Mouse (Mus musculus) stomach, adult 2 months (tissue): ENCODE data around the gene Olfr901. TPM values are rescaled to one million over a fixed set of nuclear protein-coding genes. Genes with fewer than 3 reads are reported as not detected.

Experiments
- polyA plus RNA-seq: library from polyadenylated mRNA; depleted of rRNA; stranded (reverse); fragments of >200 nt; gene quantifications from 2 replicates; pipeline ENCODE4 v1.2.3, GENCODE M21; 2012; rRNA removed

Gene Olfr901
- not detected in 2 replicates for polyA plus RNA-seq

DNA sequence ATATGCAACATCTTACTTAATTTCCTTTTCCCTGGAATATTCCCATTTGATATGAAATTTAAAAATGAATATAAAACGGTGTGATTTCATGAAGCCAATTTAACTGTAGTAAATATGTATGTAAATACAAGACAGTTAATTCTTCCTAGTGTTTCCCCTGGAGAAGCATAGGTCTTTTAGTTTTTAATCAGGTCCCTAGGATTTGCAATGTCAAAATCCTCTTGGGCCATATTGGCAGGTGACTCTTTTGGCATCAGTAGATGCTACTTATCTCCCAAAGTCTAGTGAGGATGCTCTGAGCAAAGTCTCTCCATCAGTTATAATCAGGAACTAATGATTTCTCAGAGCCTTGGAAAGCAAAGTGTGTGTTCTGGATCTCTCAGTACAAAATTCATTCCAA lies at the start of gene Olfr901:
Gene Olfr901, plus strand, starts transcription at position 301 of the 400 bp plus-strand sequence.

DNA sequence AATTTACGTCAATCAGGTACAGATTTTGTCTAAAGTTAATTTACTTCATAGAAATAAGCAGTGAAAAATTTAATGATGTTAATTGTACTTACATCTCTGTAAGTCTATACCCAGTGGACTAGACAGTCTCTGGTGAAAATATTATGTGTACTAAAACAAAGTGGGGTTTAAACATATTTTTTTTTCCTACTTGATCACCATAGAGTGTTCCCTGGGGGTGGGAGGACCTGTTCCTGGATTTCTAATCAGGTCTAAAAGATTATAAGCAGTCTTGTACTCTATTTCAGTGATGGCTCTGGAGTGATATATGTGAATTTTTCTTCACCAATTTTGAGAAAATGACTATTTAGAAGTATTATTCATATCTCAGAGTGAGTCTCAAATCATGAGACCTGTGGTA lies 27.9 kb upstream of the Olfr901 start, which contains the start of gene Olfr147:
Gene Olfr147, plus strand, starts transcription at position 301 of the 400 bp plus-strand sequence.

DNA sequence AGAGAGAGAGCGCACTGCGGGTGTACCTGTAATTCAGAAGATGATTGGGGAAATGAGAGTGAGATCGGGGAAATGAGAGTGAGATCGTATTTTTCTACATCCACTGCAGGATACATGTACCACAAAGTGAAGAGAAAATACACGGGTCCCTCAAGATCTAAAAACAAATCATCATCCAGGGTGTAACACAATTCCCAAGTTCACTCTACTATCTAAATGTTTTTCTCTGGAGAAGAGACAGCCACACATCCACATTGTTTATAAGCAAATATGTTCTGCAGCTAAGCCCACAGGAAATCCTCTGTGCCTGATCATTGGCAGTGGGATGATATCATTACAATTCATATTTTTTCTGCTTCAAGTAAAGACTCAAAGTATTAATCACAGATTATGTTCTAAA lies 18.1 kb downstream of the Olfr901 start, which contains the start of gene Olfr902:
Gene Olfr902, plus strand, starts transcription at position 301 of the 400 bp plus-strand sequence.

DNA sequence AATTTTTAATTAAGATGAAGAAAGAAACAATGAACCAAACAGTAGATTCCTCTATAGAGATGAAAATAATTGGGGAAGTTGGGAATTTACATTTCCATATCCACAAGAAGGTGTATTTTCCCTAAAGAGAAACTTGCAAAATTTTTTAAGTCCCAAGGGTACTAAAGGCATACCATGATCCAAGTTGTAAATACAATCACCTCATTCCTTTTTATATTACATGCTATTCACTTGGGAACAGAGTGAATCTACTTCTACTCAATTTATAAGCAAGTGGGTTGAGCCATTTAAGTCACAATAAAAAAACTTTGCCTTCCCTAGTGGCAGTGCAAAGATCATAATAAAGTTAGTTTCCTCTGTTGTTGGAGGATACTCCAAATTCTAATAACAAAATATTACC lies 33.6 kb downstream of the Olfr901 start, which contains the start of gene Olfr904:
Gene Olfr904, plus strand, starts transcription at position 301 of the 400 bp plus-strand sequence.

DNA sequence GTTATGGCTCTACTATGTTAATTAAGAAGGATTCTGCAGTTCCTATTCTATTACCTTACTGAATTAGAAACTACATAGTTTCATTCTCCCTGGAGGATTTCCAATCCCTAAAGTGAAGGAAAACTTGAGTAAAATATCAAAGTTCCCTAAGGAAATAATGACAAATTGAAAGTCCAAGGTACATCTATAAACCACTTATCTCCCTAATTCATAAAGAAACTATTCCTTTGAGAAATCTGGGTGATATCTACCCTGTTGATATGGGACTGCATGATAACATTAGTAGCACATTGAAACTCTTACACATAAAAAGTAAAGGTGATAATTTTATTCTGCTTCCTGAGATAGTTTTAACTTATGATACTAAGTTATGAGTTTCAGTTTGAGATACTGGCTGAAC lies 41.6 kb downstream of the Olfr901 start, which contains the start of gene Olfr905:
Gene Olfr905, plus strand, starts transcription at position 301 of the 400 bp plus-strand sequence.

Other genes with a start within 250 kb of the Olfr901 start
- gene Olfr891, start 248.6 kb upstream of the Olfr901 start, polyA plus RNA-seq: not detected in 2 replicates
- gene Olfr893, start 221.1 kb upstream of the Olfr901 start, polyA plus RNA-seq: not detected in 2 replicates
- not detected in 2 replicates for gene Olfr894, start 211.4 kb upstream of the Olfr901 start, polyA plus RNA-seq
- not detected in 2 replicates for gene Olfr143, start 176.7 kb upstream of the Olfr901 start, polyA plus RNA-seq
- gene Olfr895, start 161.6 kb upstream of the Olfr901 start, polyA plus RNA-seq: not detected in 2 replicates
- not detected in 2 replicates for gene Olfr896-ps1, start 138.3 kb upstream of the Olfr901 start, polyA plus RNA-seq
- not detected in 2 replicates for gene Olfr25, start 100.4 kb upstream of the Olfr901 start, polyA plus RNA-seq
- gene Olfr898, start 81.0 kb upstream of the Olfr901 start, polyA plus RNA-seq: not detected in 2 replicates
- gene Olfr250, start 62.6 kb upstream of the Olfr901 start, polyA plus RNA-seq: not detected in 2 replicates
- not detected in 2 replicates for gene Olfr251, start 52.4 kb upstream of the Olfr901 start, polyA plus RNA-seq
- gene Olfr147, start 27.8 kb upstream of the Olfr901 start, polyA plus RNA-seq: not detected in 2 replicates
- gene Olfr902, start 18.2 kb downstream of the Olfr901 start, polyA plus RNA-seq: not detected in 2 replicates
- gene Olfr904, start 33.7 kb downstream of the Olfr901 start, polyA plus RNA-seq: not detected in 2 replicates
- gene Olfr905, start 41.7 kb downstream of the Olfr901 start, polyA plus RNA-seq: not detected in 2 replicates
- not detected in 2 replicates for gene Olfr906, start 57.6 kb downstream of the Olfr901 start, polyA plus RNA-seq
- not detected in 2 replicates for gene Olfr907, start 66.3 kb downstream of the Olfr901 start, polyA plus RNA-seq
- not detected in 2 replicates for gene Olfr911-ps1, start 92.1 kb downstream of the Olfr901 start, polyA plus RNA-seq
- gene Olfr910, start 108.4 kb downstream of the Olfr901 start, polyA plus RNA-seq: not detected in 2 replicates
- gene Olfr912, start 150.7 kb downstream of the Olfr901 start, polyA plus RNA-seq: not detected in 2 replicates
- gene Olfr913, start 163.3 kb downstream of the Olfr901 start, polyA plus RNA-seq: not detected in 2 replicates
- not detected in 2 replicates for gene Olfr914, start 175.6 kb downstream of the Olfr901 start, polyA plus RNA-seq
- gene Olfr916, start 230.4 kb downstream of the Olfr901 start, polyA plus RNA-seq: not detected in 2 replicates
- gene Olfr917, start 236.4 kb downstream of the Olfr901 start, polyA plus RNA-seq: not detected in 2 replicates
- not detected in 2 replicates for gene Olfr918, start 245.1 kb downstream of the Olfr901 start, polyA plus RNA-seq